22 mouse cellular contexts compared by ENCODE assay signal in genomic region chr15:83631071-83631470, GRCm38 (mm10).
"Had no signal": no experiment of that assay in that cellular context is flagged by ENCODE, and none has a peak within 500 bp of the region (broad histone marks: within the 10 kb centered on the region; RNA-seq: fewer than 3 reads in every experiment).

No protein-coding gene starts in this region.

- H3K9me3 ChIP-seq: liver, embryonic 12.5 days; liver, embryonic 15.5 days; lung, embryonic 15.5 days; stomach, embryonic 15.5 days had no signal

- H3K36me3 ChIP-seq: liver, embryonic 12.5 days; liver, embryonic 15.5 days; lung, embryonic 15.5 days had no signal

- H3K27me3 ChIP-seq: limb, embryonic 13.5 days; liver, embryonic 15.5 days; lung, embryonic 15.5 days; midbrain, embryonic 13.5 days; neural tube, embryonic 13.5 days; stomach, embryonic 15.5 days had no signal

- DNase-seq: kidney, postnatal 25 days; layer of hippocampus, adult 9-11 months; liver; lung, adult 18-20 months; lung, postnatal 10 days; lung, postnatal 36 days; retina, postnatal 1 day; right cerebral cortex, postnatal 25 days; spleen, adult 18-20 months; thymus, postnatal 36 days had no signal

- H3K4me3 ChIP-seq: layer of hippocampus, adult 2 months; limb, embryonic 10.5 days; limb, embryonic 13.5 days; liver, embryonic 12.5 days; liver, embryonic 15.5 days; lung, embryonic 15.5 days; megakaryocyte, embryonic 14.5 days; midbrain, embryonic 10.5 days; midbrain, embryonic 13.5 days; myocyte; neural tube, embryonic 13.5 days; stomach, embryonic 15.5 days had no signal

- H3K4me1 ChIP-seq: limb, embryonic 10.5 days; limb, embryonic 13.5 days; liver, embryonic 12.5 days; liver, embryonic 15.5 days; lung, embryonic 15.5 days; midbrain, embryonic 10.5 days; midbrain, embryonic 13.5 days; neural tube, embryonic 13.5 days; stomach, embryonic 15.5 days had no signal
